Mouse (Mus musculus): Measurements from ENCODE around the gene Kcnn4.
A peak's percentile ranks its signal among the peaks of the same experiment; 100 is the strongest.

GRCm38 (mm10) chr7:24406528-24407344 is 36.7 kb downstream of the Kcnn4 start:
- TF ChIP-seq CTCF (IDR thresholded peaks at IDR 0.05; ENCODE audit: low read depth) (peak; percentile 88), EP300 (IDR thresholded peaks at IDR 0.05; ENCODE audit: low read depth) (no peak)
